Mouse (Mus musculus) embryonic facial prominence, embryonic 12.5 days (tissue): ENCODE data around the gene 4930519P11Rik. TPM values are rescaled to one million over a fixed set of nuclear protein-coding genes. Genes with fewer than 3 reads are reported as not detected.

Experiments used
- ATAC-seq: fragments of 200-750 bp; cut with Nextera tagmentation; 2 replicates; pipeline ENCODE4 v1.8.0; 2017; ENCODE audit not compliant: insufficient number of reproducible peaks, insufficient read depth, low FRiP score, low TSS enrichment
- H3K27ac ChIP-seq: fragments of 300-500 bp; sonication (generic); 2 replicates; pipeline ENCODE4 v1.5.1; 2016; ENCODE audit warnings: mild to moderate bottlenecking
- H3K27me3 ChIP-seq: fragments of 300-500 bp; sonication (generic); 2 replicates; pipeline ENCODE4 v1.6.1; 2016; ENCODE audit warnings: mild to moderate bottlenecking, moderate library complexity
- H3K36me3 ChIP-seq: fragments of 300-500 bp; sonication (generic); 2 replicates; pipeline ENCODE4 v1.6.1; 2016; ENCODE audit warnings: mild to moderate bottlenecking
- H3K4me1 ChIP-seq: fragments of 300-500 bp; sonication (generic); 2 replicates; pipeline ENCODE4 v1.6.1; 2016
- H3K4me2 ChIP-seq: fragments of 300-500 bp; sonication (generic); replicated peaks from 2 replicates; pipeline ENCODE4 v1.6.1; 2016; ENCODE audit warnings: mild to moderate bottlenecking, moderate library complexity
- H3K4me3 ChIP-seq: fragments of 300-500 bp; sonication (generic); 2 replicates; pipeline ENCODE4 v1.5.1; 2016; ENCODE audit warnings: mild to moderate bottlenecking
- H3K9ac ChIP-seq: fragments of 300-500 bp; sonication (generic); 2 replicates; pipeline ENCODE4 v1.6.1; 2016; ENCODE audit warnings: mild to moderate bottlenecking, moderate library complexity
- H3K9me3 ChIP-seq: fragments of 300-500 bp; sonication (generic); 2 replicates; pipeline ENCODE4 v1.6.1; 2016; ENCODE audit warnings: mild to moderate bottlenecking, moderate library complexity
- WGBS: fragments of 180-500 bp; shearing (Covaris S2); methylation state at CpG from one replicate; pipeline ENCODE4 v1.1.7; 2016; 5-methylcytosine and 5-hydroxymethylcytosine counted together
- polyA plus RNA-seq: library from polyadenylated mRNA; unstranded; fragments of >200 nt; fragmentation: Nextera tagmentation; extraction: Ambion mirVana; gene quantifications from 2 replicates; pipeline ENCODE4 v1.2.1, GENCODE M21; 2016

Gene 4930519P11Rik
- polyA plus RNA-seq, 1 experiment from 2014 or later: 0.49 TPM

DNA sequence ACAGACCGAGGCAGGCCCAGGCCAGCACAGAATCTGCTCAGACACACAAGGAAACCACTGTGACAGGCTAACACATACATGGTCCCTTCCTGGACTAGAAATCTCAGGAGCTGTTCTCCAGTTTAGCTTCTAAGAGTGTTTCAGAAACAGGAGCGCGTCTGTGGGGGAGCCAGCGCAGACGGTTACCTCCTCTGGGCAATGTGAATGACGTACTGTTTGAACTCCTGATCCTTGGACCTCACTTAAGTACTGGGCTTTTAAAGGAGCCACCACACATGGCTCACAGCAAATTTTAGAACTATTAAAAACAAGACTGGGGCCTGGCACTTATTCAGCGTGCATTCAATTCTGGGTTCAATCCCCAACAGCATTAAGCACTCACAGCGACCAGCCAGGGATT is 46.6 kb downstream of the 4930519P11Rik start:
- Histone ChIP-seq H3K4me1 (peaks cover 31% of the 10 kb centered on the region), H3K27me3 (no peaks in the 10 kb centered on the region), H3K27ac (0 out of 2 replicates have a peak overlapping the region, but pooled peaks have one; percentile 36), H3K4me3 (no peak overlapping the region), H3K9me3 (no peaks in the 10 kb centered on the region), H3K4me2 (peak overlapping the region; percentile 86; the same call in 1 of the 2 replicates), H3K9ac (peak overlapping the region; percentile 27; the same call in 1 of the 2 replicates), H3K36me3 (peaks cover 23% of the 10 kb centered on the region)
- WGBS: 45% methylated on average over 8 of the region's 8 CpGs
- no peak for ATAC-seq

GRCm38 (mm10) chr2:154565562-154565961 is 47.7 kb downstream of the 4930519P11Rik start:
- Histone ChIP-seq H3K27ac (0 out of 2 replicates have a peak overlapping the region, but pooled peaks have one; percentile 30), H3K4me1 (peaks cover 31% of the 10 kb centered on the region), H3K9me3 (no peaks in the 10 kb centered on the region), H3K27me3 (no peaks in the 10 kb centered on the region), H3K4me2 (no peak overlapping the region), H3K4me3 (no peak overlapping the region), H3K9ac (no peak overlapping the region), H3K36me3 (peaks cover 31% of the 10 kb centered on the region)
- WGBS: 83% methylated on average over 3 of the region's 3 CpGs
- no peak for ATAC-seq

DNA sequence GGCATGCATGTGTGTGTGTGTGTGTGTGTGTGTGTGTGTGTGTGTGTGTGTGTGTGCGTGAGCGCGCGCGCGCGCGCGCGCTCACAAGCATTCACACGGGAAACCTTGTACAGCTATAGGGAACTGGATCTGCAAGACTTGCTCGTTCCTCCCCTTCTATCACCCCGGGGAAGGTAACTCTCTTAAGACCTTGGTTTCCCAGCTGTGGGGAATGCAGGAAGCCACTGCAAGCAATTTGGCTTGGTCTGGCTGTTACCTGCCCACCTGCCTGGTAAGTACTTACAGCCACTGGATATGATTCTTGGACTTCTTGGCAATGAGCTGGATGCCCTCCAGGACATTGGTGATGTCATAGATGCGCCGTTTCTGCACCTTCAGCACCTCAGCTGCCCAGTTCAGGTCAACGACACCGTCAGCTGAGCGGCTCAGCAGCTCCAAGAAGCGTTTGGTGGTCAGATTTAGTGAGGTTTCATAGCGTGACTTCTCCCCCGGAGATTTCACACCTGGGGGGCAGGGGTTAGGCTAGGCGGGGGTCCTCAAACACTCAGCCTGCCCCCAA is 49.5 kb downstream of the 4930519P11Rik start:
- no peak overlapping the region for H3K4me3 ChIP-seq
- WGBS: 90% methylated on average over 22 of the region's 22 CpGs
- H3K27me3 ChIP-seq: no peaks in the 10 kb centered on the region
- H3K4me1 ChIP-seq: peaks cover 34% of the 10 kb centered on the region
- H3K27ac ChIP-seq: no peak overlapping the region
- peaks cover 38% of the 10 kb centered on the region for H3K36me3 ChIP-seq
- ATAC-seq: no peak
- H3K4me2 ChIP-seq: no peak overlapping the region
- H3K9me3 ChIP-seq: no peaks in the 10 kb centered on the region
- no peak overlapping the region for H3K9ac ChIP-seq

Other genes with a start within 250 kb of the 4930519P11Rik start
- gene Cdk5rap1, start 240.4 kb downstream of the 4930519P11Rik start, polyA plus RNA-seq: 15.9 and 19.6 TPM in 2 replicates
- gene Snta1, start 205.3 kb downstream of the 4930519P11Rik start, polyA plus RNA-seq: 9.2 and 9.9 TPM in 2 replicates
- gene Cbfa2t2, start 177.0 kb downstream of the 4930519P11Rik start, polyA plus RNA-seq: 58.8 and 65.3 TPM in 2 replicates
- 1.0 and 1.2 TPM in 2 replicates for gene 1700003F12Rik, start 66.4 kb downstream of the 4930519P11Rik start, polyA plus RNA-seq
- gene Actl10, start 61.7 kb downstream of the 4930519P11Rik start, polyA plus RNA-seq: 0.24 and 0.28 TPM in 2 replicates
- gene Necab3, start 54.5 kb downstream of the 4930519P11Rik start, polyA plus RNA-seq: 3.5 and 3.7 TPM in 2 replicates
- gene E2f1, start 43.5 kb downstream of the 4930519P11Rik start, polyA plus RNA-seq: 25.9 and 26.3 TPM in 2 replicates
- gene Pxmp4, start 9.7 kb downstream of the 4930519P11Rik start, polyA plus RNA-seq: 16.9 and 18.5 TPM in 2 replicates
- 1.4 and 1.7 TPM in 2 replicates for gene Zfp341, start 140 bp downstream of the 4930519P11Rik start, polyA plus RNA-seq
- 29.3 and 29.4 TPM in 2 replicates for gene Chmp4b, start 38.3 kb upstream of the 4930519P11Rik start, polyA plus RNA-seq
- not detected in 2 replicates for gene Gm14214, start 156.6 kb upstream of the 4930519P11Rik start, polyA plus RNA-seq
- 47.6 and 57.5 TPM in 2 replicates for gene Raly, start 177.7 kb upstream of the 4930519P11Rik start, polyA plus RNA-seq
- gene a, start 178.0 kb upstream of the 4930519P11Rik start, polyA plus RNA-seq: 9.4 and 9.6 TPM in 2 replicates